Mouse (Mus musculus) heart, adult 2 months (tissue): ENCODE results near the gene Zfp119b.

ENCODE experiments used
- CTCF ChIP-seq: fragments of 200-600 bp; IDR thresholded peaks from 2 replicates; pipeline ENCODE4 v1.8.1; 2022; ENCODE audit warnings: antibody characterized with exemption, mild to moderate bottlenecking, moderate library complexity
- POLR2A ChIP-seq: fragments of 200-500 bp; IDR thresholded peaks from 2 replicates; pipeline ENCODE4 v1.6.1; 2011; ENCODE audit warnings: mild to moderate bottlenecking, low read depth, low read length, control low read depth; ENCODE audit not compliant: insufficient read depth

- TF ChIP-seq POLR2A (no peak), CTCF (no peak)
These were observed 37.0 kb upstream of the Zfp119b start, which contains the start of gene Fsd1 for GRCm38 (mm10) chr17:55986030-55986961.
